Mouse (Mus musculus) MEL (cell line): ENCODE measurements around the gene Zfp217.

Experiments used
- CTCF ChIP-seq, 3 experiments: IDR thresholded peaks in 2 of 3; conservative IDR thresholded peaks in 1 of 3; 2 replicates each; pipeline ENCODE4 v1.5.1; 2011 to 2012; ENCODE audit warnings: low read length in 3 of 3, low read depth in 2 of 3, mild to moderate bottlenecking in 2 of 3, improper control_type of control experiment in 1 of 3, inconsistent platforms in 1 of 3, mixed read lengths in 1 of 3, moderate library complexity in 1 of 3; ENCODE audit not compliant: control insufficient read depth in 1 of 3, insufficient read depth in 1 of 3, poor library complexity in 1 of 3, severe bottlenecking in 1 of 3
- ELF1 ChIP-seq: IDR thresholded peaks from 2 replicates; pipeline ENCODE4 v1.6.1; 2014; ENCODE audit warnings: low read depth, mild to moderate bottlenecking, inconsistent platforms, low read length, improper control_type of control experiment, moderate library complexity
- EP300 ChIP-seq, 2 experiments: IDR thresholded peaks; 2 replicates each; pipeline ENCODE4 v1.6.1; 2011; ENCODE audit warnings: improper control_type of control experiment in 2 of 2, low read length in 2 of 2, low read depth in 1 of 2, mild to moderate bottlenecking in 1 of 2
- MAFK ChIP-seq: IDR thresholded peaks from 2 replicates; pipeline ENCODE4 v1.6.1; 2011; ENCODE audit warnings: low read depth, mild to moderate bottlenecking, low read length, improper control_type of control experiment, borderline replicate concordance
- MAZ ChIP-seq: IDR thresholded peaks from 2 replicates; pipeline ENCODE4 v1.6.1; 2012; ENCODE audit warnings: low read depth, mild to moderate bottlenecking, inconsistent platforms, low read length, improper control_type of control experiment
- SMC3 ChIP-seq: IDR thresholded peaks from 2 replicates; pipeline ENCODE4 v1.6.1; 2011; ENCODE audit warnings: low read depth, low read length, improper control_type of control experiment

- peak; percentile 53 for TF ChIP-seq MAZ
- TF ChIP-seq CTCF (IDR thresholded peaks at IDR 0.05 in 2 of 3, conservative IDR thresholded peaks at IDR 0.05 in 1 of 3; ENCODE audit: control insufficient read depth in 1 of 3, insufficient read depth in 1 of 3, low read depth in 2 of 3, low read length in 3 of 3, poor library complexity in 1 of 3, severe bottlenecking in 1 of 3), result peak; percentile 84 to 98 (median 97)
- TF ChIP-seq ELF1, result peak; percentile 77
- no peak for TF ChIP-seq MAFK
- peak; percentile 91 for TF ChIP-seq SMC3
- no peak; a peak in 1 of 4 replicates for TF ChIP-seq EP300 (IDR thresholded peaks at IDR 0.05; ENCODE audit: low read depth in 1 of 2, low read length in 2 of 2)
Measured at GRCm38 (mm10) chr2:170101132-170101531, 46.8 kb downstream of the Zfp217 start.
